Comparison of ENCODE assay signal across 31 mouse cellular contexts in the genomic region with DNA sequence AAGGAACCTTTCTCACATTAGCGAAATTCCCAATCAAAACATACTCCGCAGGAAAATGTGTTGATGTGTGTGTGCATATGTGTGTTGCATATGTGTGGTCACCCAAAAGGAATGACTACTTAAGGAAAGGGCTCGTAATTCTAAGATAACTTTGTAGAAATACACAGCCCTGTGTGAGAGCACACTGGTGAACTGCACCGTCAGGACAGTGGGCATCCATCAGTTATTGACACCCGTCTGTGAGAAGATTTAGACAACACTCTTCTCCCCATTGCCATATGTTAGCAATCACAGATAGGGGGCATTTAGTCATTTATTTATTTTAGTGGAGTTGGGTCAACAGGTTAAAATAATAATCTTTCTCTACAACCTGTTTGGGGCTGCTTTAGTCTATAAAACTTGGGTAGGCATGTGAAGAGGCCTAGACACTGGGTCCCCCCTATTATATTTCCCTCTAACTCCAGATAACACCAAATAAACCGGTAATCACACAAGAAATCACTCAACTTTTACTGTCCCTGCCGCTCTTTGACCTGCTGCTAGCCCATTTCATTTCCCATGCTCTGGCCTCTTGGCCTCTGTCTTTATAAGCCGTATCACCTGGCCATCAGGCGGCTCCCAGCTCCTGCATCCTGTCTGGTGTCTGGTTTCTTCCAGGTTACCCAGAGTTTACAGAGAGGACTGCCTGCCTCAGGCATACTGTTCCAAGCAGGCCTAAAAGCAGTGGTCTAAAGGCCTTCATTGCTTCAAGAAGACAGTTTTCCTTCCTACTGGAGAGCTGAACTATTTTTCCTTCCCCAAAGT.
A peak's percentile ranks its signal among the peaks of the same experiment; 100 is the strongest.
DNase-seq lines count a peak whose midpoint lies in the region; ATAC-seq lines count a peak whose summit lies in the region.
"Had no signal": no experiment of that assay in that cellular context is flagged by ENCODE, and none has a peak within 500 bp of the region (broad histone marks: within the 10 kb centered on the region; RNA-seq: fewer than 3 reads in every experiment).

No protein-coding gene starts in this region.

- peak; percentile 86 for ATAC-seq in kidney, embryonic 15.5 days (replicated peaks; ENCODE audit: low FRiP score)
- no peak for ATAC-seq in hindbrain, embryonic 16.5 days
- ATAC-seq: forebrain, embryonic 13.5 days; intestine, postnatal 0 days; midbrain, embryonic 15.5 days had no signal

- peaks cover 22% of the 10 kb centered on the region for H3K4me1 ChIP-seq in kidney, embryonic 15.5 days
- no peaks in the 10 kb centered on the region for H3K4me1 ChIP-seq in hindbrain, embryonic 16.5 days (ENCODE audit: control insufficient read depth, insufficient read depth, low read depth, low read length)
- H3K4me1 ChIP-seq: hindbrain, embryonic 12.5 days; midbrain, embryonic 15.5 days; neural tube, embryonic 12.5 days had no signal

- H3K4me2 ChIP-seq in kidney, embryonic 15.5 days, result no peak overlapping the region
- H3K4me2 ChIP-seq in hindbrain, embryonic 16.5 days (ENCODE audit: low read length), result no peak overlapping the region
- H3K4me2 ChIP-seq: forebrain, embryonic 13.5 days; heart, embryonic 11.5 days; hindbrain, embryonic 12.5 days; midbrain, embryonic 15.5 days; neural tube, embryonic 12.5 days had no signal

- peak overlapping the region; percentile 65; the same call in 1 of the 2 replicates for H3K27ac ChIP-seq in kidney, embryonic 15.5 days
- no peak overlapping the region for H3K27ac ChIP-seq in hindbrain, embryonic 16.5 days (ENCODE audit: low read depth, low read length)
- H3K27ac ChIP-seq: forebrain, embryonic 13.5 days; hindbrain, embryonic 12.5 days; layer of hippocampus, adult 2 months; liver, embryonic 14.5 days; macrophage; midbrain, embryonic 10.5 days; midbrain, embryonic 15.5 days; neural tube, embryonic 12.5 days had no signal

- H3K9me3 ChIP-seq in kidney, embryonic 15.5 days (replicated peaks), result no peaks in the 10 kb centered on the region
- H3K9me3 ChIP-seq in hindbrain, embryonic 16.5 days (ENCODE audit: control insufficient read depth, low read length), result no peaks in the 10 kb centered on the region
- H3K9me3 ChIP-seq: forebrain, embryonic 13.5 days; hindbrain, embryonic 12.5 days; midbrain, embryonic 10.5 days; midbrain, embryonic 15.5 days; neural tube, embryonic 12.5 days had no signal

- no peak overlapping the region for H3K4me3 ChIP-seq in kidney, embryonic 15.5 days (replicated peaks)
- no peak overlapping the region for H3K4me3 ChIP-seq in hindbrain, embryonic 16.5 days (ENCODE audit: low read length)
- H3K4me3 ChIP-seq: forebrain, embryonic 13.5 days; hindbrain, embryonic 12.5 days; layer of hippocampus, adult 2 months; midbrain, embryonic 10.5 days; midbrain, embryonic 15.5 days; neural tube, embryonic 12.5 days had no signal

- WGBS in kidney, embryonic 15.5 days, result 35% methylated on average over 9 of the region's 9 CpGs
- 89% methylated on average over 9 of the region's 9 CpGs for WGBS in hindbrain, embryonic 16.5 days

- no peak for DNase-seq in kidney, adult 18-20 months
- peak; percentile 70 for DNase-seq in embryo, embryonic 10.5 days (ENCODE audit: low spot score)
- peak; percentile 73 for DNase-seq in forelimb bud, embryonic 11.5 days (ENCODE audit: low read depth, low spot score)
- peak; percentile 6 for DNase-seq in yolk sac, embryonic 10.5 days (ENCODE audit: low spot score)
- DNase-seq in natural killer cell, adult 2 months (ENCODE audit: low spot score in 2 of 2), result no peak
- DNase-seq: adrenal gland, adult 8-10 months; cerebellum, adult 2 months; cerebellum, postnatal 25 days; gastrocnemius, postnatal 14 days; heart, adult 11 months; heart, postnatal 36 days; kidney, postnatal 14 days; left cerebral cortex, postnatal 4 days; liver; lung, adult 2 months; lung, postnatal 10 days; retina, postnatal 1 day; right cerebral cortex, postnatal 14 days had no signal

- H3K9ac ChIP-seq in kidney, embryonic 15.5 days, result no peak overlapping the region
- H3K9ac ChIP-seq in hindbrain, embryonic 16.5 days (ENCODE audit: low read depth, low read length), result no peak overlapping the region
- H3K9ac ChIP-seq: forebrain, embryonic 13.5 days; hindbrain, embryonic 12.5 days; liver, embryonic 14.5 days; midbrain, embryonic 15.5 days; neural tube, embryonic 12.5 days had no signal

- no peaks in the 10 kb centered on the region for H3K36me3 ChIP-seq in kidney, embryonic 15.5 days
- no peaks in the 10 kb centered on the region for H3K36me3 ChIP-seq in hindbrain, embryonic 16.5 days (ENCODE audit: control insufficient read depth, insufficient read depth, low read length)
- H3K36me3 ChIP-seq: G1E; hindbrain, embryonic 12.5 days; midbrain, embryonic 10.5 days; midbrain, embryonic 15.5 days; neural tube, embryonic 12.5 days had no signal

- H3K27me3 ChIP-seq in kidney, embryonic 15.5 days, result no peaks in the 10 kb centered on the region
- no peaks in the 10 kb centered on the region for H3K27me3 ChIP-seq in hindbrain, embryonic 16.5 days (replicated peaks; ENCODE audit: control insufficient read depth, insufficient read depth, low read length)
- H3K27me3 ChIP-seq: forebrain, embryonic 13.5 days; hindbrain, embryonic 12.5 days; midbrain, embryonic 15.5 days; neural tube, embryonic 12.5 days had no signal

Comparison
In these comparisons a context has a peak if more than half of its experiments do, and no peak if none do; other contexts are left out.
1. DNase-seq: peak in embryo, embryonic 10.5 days (single experiment), forelimb bud, embryonic 11.5 days (single experiment) and yolk sac, embryonic 10.5 days (single experiment); none in kidney, adult 18-20 months (single experiment) and natural killer cell, adult 2 months (0 of 2).